Mouse (Mus musculus) gastrocnemius, postnatal 14 days (tissue): Measurements from ENCODE around the gene Olfr566. TPM values are rescaled to one million over a fixed set of nuclear protein-coding genes. Genes with fewer than 3 reads are reported as not detected.

Experiments
- DNase-seq: peaks from one replicate; pipeline ENCODE4 v3.0.0; 2021; ENCODE audit warnings: mixed read lengths
- intact Hi-C: fragments of 180-260 bp; cut with DNase I; formaldehyde crosslinking; loops from one replicate; pipeline ENCODE4 v1.15.1; 2025; ENCODE audit warnings: low total_unique reads
- long read RNA-seq, 2 experiments: library from polyadenylated mRNA; stranded (forward); transcript quantifications; one replicate each; pipeline ENCODE4 v2.0.0; 2021
- total RNA-seq, 2 experiments: library from RNA; stranded (reverse); gene quantifications; 2 replicates each; pipeline ENCODE4 v1.2.3; 2021

Olfr566 gene
- total RNA-seq: not detected
- long read RNA-seq, experiment 1: 0 reads
- long read RNA-seq, experiment 2: 0 reads

DNA sequence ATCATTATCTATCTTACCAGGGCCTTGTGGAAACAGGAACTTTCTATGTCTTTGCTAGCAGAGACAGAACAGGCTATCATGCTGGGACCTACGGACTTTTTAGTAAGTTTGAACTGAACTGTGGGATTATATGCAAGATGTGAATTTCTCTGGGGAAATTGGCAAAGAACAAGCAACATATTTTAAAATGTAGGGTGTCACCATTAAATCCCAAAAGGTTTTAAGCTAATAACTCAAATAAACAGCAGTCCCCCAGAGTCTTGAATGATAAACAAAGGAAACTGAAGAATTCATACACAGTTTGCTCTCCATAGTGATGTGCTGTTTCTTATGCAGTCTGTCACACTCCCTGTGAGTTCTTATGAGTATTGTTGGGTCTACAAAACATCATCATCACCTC, at the start of gene Olfr566:
Gene Olfr566 (minus strand): TSS at position 101 of the 400 bp plus-strand sequence.
- intact Hi-C loops: no loop called here

GRCm38 (mm10) chr7:102890782-102891181, 32.2 kb upstream of the Olfr566 start, which contains the start of gene Olfr569:
Olfr569 (minus strand) TSS chr7:102890882.
- no peak for DNase-seq
- intact Hi-C loops: no loop called here

More for the DNA sequence above, at the start of gene Olfr566:
- DNase-seq: no peak

DNA sequence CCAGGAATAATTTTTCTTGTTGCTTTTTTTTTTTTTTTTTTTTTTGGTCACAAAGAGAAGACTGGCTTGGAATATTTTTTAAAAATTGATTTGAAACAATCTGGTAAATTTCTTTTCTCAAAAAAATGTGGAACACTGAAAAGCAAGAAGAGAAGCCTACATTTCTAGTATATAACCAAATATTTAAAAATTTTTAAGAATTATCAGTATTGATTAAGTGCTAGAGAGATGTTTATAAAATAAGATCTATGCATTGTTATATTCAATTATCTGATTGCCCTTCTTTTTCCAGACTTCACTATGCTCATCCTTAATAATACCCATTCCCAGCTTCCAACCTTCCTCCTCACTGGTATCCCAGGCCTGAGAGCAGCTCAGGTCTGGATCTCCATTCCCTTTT, 18.3 kb upstream of the Olfr566 start, which contains the start of gene Olfr568:
Gene Olfr568 (plus strand): TSS at position 301 of the 400 bp plus-strand sequence.
- intact Hi-C loops: no loop called here
- DNase-seq: no peak

DNA sequence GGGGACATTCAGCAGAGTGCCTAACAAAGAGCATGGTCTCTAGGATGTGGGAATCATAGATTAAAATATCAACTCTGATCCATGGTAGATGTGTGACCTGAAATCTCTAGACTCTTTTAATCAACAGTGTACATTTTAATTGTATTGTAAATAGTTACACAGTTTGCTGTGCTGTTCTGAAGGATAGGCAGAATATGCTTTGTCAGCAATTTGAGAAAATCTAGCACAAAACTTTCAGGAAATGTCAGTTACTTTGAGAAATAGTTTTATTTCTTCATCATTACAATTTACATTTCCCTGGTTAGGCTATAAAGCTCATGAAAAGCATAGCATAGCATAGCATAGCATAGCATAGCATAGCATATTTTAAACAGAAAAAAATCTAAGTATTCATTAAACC, 2.8 kb downstream of the Olfr566 start:
- intact Hi-C loops: no loop called here

More for the DNA sequence above, 2.8 kb downstream of the Olfr566 start:
- no peak for DNase-seq

Other genes with a start within 250 kb of the Olfr566 start
- not detected for gene Olfr553, start 240.5 kb downstream of the Olfr566 start, total RNA-seq
- gene Olfr554, start 220.3 kb downstream of the Olfr566 start, total RNA-seq: not detected
- not detected for gene Olfr555, start 199.9 kb downstream of the Olfr566 start, total RNA-seq
- not detected for gene Olfr556, start 193.9 kb downstream of the Olfr566 start, total RNA-seq
- gene Trim68, start 171.4 kb downstream of the Olfr566 start, total RNA-seq: 1 to 10 TPM; 4.0 to 4.2 TPM
- gene Olfr557, start 162.9 kb downstream of the Olfr566 start, total RNA-seq: not detected
- gene Olfr558, start 156.6 kb downstream of the Olfr566 start, total RNA-seq: 1 to 10 TPM; 2.5 to 2.6 TPM
- gene Olfr33, start 139.7 kb downstream of the Olfr566 start, total RNA-seq: not detected
- gene Olfr559, start 131.3 kb downstream of the Olfr566 start, total RNA-seq: not detected
- gene Olfr560, start 99.4 kb downstream of the Olfr566 start, total RNA-seq: not detected
- gene Olfr78, start 99.3 kb downstream of the Olfr566 start, total RNA-seq: under 1 TPM; 0.66 to 0.69 TPM
- not detected for gene Olfr561, start 87.5 kb downstream of the Olfr566 start, total RNA-seq
- gene Olfr564, start 55.3 kb downstream of the Olfr566 start, total RNA-seq: not detected
- gene Olfr568, start 18.4 kb upstream of the Olfr566 start, total RNA-seq: not detected
- gene Olfr569, start 32.1 kb upstream of the Olfr566 start, total RNA-seq: not detected
- gene Olfr570, start 35.8 kb upstream of the Olfr566 start, total RNA-seq: not detected
- not detected for gene Olfr571, start 58.8 kb upstream of the Olfr566 start, total RNA-seq
- not detected for gene Olfr572, start 65.6 kb upstream of the Olfr566 start, total RNA-seq
- gene Olfr573-ps1, start 83.8 kb upstream of the Olfr566 start, total RNA-seq: not detected
- not detected for gene Olfr574, start 89.7 kb upstream of the Olfr566 start, total RNA-seq
- not detected for gene Olfr575, start 100.0 kb upstream of the Olfr566 start, total RNA-seq
- gene Olfr576, start 103.9 kb upstream of the Olfr566 start, total RNA-seq: not detected
- gene Olfr577, start 117.2 kb upstream of the Olfr566 start, total RNA-seq: not detected
- not detected for gene Olfr578, start 130.6 kb upstream of the Olfr566 start, total RNA-seq
- not detected for gene Olfr582, start 179.3 kb upstream of the Olfr566 start, total RNA-seq
- not detected for gene Olfr583, start 192.5 kb upstream of the Olfr566 start, total RNA-seq
- not detected for gene Olfr584, start 223.1 kb upstream of the Olfr566 start, total RNA-seq
- not detected for gene Olfr585, start 239.0 kb upstream of the Olfr566 start, total RNA-seq